Mouse (Mus musculus) embryonic facial prominence, embryonic 10.5 days (tissue): ENCODE results near the gene Hilpda. TPM values are rescaled to one million over a fixed set of nuclear protein-coding genes. Genes with fewer than 3 reads are reported as not detected.

ENCODE experiments used
- DNase-seq: peaks from one replicate; pipeline ENCODE4 v3.0.0-alpha.2; 2017; ENCODE audit warnings: low spot score
- H3K27ac ChIP-seq: fragments of 300-500 bp; sonication (generic); replicated peaks from 2 replicates; pipeline ENCODE4 v1.5.1; 2016; ENCODE audit warnings: mild to moderate bottlenecking
- H3K27me3 ChIP-seq: fragments of 300-500 bp; sonication (generic); replicated peaks from 2 replicates; pipeline ENCODE4 v1.6.1; 2016; ENCODE audit warnings: low read depth, mild to moderate bottlenecking; ENCODE audit not compliant: poor library complexity, severe bottlenecking
- H3K36me3 ChIP-seq: fragments of 300-500 bp; sonication (generic); replicated peaks from 2 replicates; pipeline ENCODE4 v1.6.1; 2016; ENCODE audit warnings: mild to moderate bottlenecking, moderate library complexity
- H3K4me1 ChIP-seq: fragments of 300-500 bp; sonication (generic); 2 replicates; pipeline ENCODE4 v1.6.1; 2016
- H3K4me3 ChIP-seq: fragments of 300-500 bp; sonication (generic); 2 replicates; pipeline ENCODE4 v1.5.1; 2016; ENCODE audit warnings: mild to moderate bottlenecking, moderate library complexity
- H3K9me3 ChIP-seq: fragments of 300-500 bp; sonication (generic); 2 replicates; pipeline ENCODE4 v1.6.1; 2016; ENCODE audit warnings: mild to moderate bottlenecking
- WGBS: fragments of 180-500 bp; shearing (Covaris S2); methylation state at CpG from one replicate; pipeline ENCODE4 v1.1.7; 2016; 5-methylcytosine and 5-hydroxymethylcytosine counted together
- polyA plus RNA-seq: library from polyadenylated mRNA; unstranded; fragments of >200 nt; fragmentation: Nextera tagmentation; extraction: Ambion mirVana; gene quantifications from 2 replicates; pipeline ENCODE4 v1.2.1, GENCODE M21; 2016

Hilpda gene
- polyA plus RNA-seq, 1 experiment from 2014 or later = 35.3 TPM

DNA sequence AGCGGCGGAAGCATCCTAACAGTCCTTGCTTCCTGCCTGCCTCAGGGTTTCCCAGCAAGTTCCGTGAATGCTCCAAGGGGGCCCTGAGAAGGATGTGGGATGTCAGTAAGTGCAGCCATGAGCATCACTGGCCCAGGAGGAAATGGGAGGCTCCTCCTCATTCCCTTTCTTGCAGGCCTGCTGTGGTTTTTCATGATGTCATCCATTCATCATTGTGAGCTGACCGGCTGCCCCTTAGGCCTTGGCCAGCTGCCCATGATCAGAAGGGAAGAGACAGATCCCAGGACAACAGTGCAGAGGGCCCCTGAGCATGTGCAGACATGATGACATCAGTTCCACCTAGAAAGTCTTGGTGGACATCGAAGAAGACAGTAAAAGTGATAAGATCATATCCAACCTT lies 46.6 kb downstream of the Hilpda start, which contains the start of gene Fam71f1:
Gene Fam71f1 (plus strand): TSS at position 262 of the 400 bp plus-strand sequence.
- Histone ChIP-seq H3K36me3 (no peaks in the 10 kb centered on the region), H3K4me1 (peaks cover 6% of the 10 kb centered on the region; the same call in 1 of the 2 replicates), H3K9me3 (no peaks in the 10 kb centered on the region), H3K27me3 (no peaks in the 10 kb centered on the region), H3K4me3 (no peak within 1 kb of the TSS), H3K27ac (no peak within 1 kb of the TSS)
- WGBS = 55% methylated on average over 5 of the region's 5 CpGs
- peak; percentile 18 for DNase-seq

DNA sequence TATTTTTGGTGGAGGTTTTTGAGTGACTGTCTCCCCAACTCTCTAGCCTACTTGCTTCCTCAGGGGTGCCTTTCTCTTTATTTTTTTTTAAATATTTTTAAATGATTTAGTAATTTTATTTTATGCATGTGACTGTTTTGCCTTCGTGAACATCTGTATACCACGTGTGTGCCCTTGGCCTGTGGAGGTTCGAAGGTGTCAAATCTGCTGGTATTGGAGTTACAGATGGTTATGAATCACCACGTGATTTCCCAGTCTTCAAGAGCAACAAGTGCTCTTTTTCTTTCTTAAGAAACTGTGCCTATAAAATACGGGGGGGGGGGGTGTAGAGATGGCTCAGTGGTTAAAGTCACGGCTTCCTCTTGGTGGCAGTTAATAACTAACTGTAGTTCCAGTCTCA lies 49.3 kb downstream of the Hilpda start:
- Histone ChIP-seq H3K27me3 (no peaks in the 10 kb centered on the region), H3K4me3 (no peak overlapping the region), H3K9me3 (no peaks in the 10 kb centered on the region), H3K4me1 (peaks cover 6% of the 10 kb centered on the region; the same call in 1 of the 2 replicates), H3K27ac (no peak overlapping the region), H3K36me3 (no peaks in the 10 kb centered on the region)
- 82% methylated on average over 6 of the region's 6 CpGs for WGBS
- DNase-seq = no peak

DNA sequence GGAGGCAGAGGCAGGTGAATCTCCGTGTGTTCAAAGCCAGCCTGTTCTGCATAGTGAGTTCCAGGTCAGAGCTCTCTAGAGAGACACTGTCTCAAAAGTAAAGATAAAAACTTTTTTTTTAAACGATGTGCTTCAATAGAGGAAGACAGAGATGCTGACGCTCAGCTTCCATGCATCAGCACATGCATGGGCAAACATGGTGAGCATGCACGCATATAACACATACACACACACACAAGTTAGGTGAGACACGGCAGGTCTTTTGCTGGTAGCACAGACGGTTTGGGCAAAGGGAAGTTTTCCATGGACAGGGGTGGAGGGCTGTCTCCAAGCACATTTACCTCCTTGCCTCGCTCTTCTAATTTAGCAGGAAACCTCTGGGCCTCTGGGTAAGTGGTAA lies 49.9 kb downstream of the Hilpda start:
- no peaks in the 10 kb centered on the region for H3K36me3 ChIP-seq
- H3K27me3 ChIP-seq = no peaks in the 10 kb centered on the region
- no peaks in the 10 kb centered on the region for H3K9me3 ChIP-seq
- H3K4me3 ChIP-seq = no peak overlapping the region
- peaks cover 6% of the 10 kb centered on the region; the same call in 1 of the 2 replicates for H3K4me1 ChIP-seq
- WGBS = 89% methylated on average over 7 of the region's 7 CpGs
- DNase-seq = no peak
- no peak overlapping the region for H3K27ac ChIP-seq

DNA sequence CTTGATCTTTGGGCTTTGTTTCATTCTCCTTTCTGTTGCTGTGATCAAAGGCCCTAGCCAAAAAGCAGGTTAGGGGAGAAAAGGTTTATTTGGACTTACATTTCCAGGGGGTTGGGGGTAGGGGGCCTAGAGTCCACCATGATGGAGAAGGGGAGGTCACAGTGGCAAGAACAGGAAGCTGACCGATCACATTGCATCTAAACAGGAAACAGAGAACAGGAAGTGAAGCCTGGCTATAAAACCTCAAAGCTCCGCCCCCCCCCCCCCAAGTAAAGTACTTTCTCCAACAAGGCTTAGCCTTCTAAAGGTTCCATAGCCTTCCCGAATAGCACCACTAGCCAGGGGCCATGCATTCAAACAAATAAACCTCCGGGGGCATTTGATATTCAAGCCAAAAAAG lies 50.4 kb downstream of the Hilpda start:
- Histone ChIP-seq H3K4me3 (no peak overlapping the region), H3K27me3 (no peaks in the 10 kb centered on the region), H3K36me3 (no peaks in the 10 kb centered on the region), H3K9me3 (no peaks in the 10 kb centered on the region), H3K4me1 (peaks cover 6% of the 10 kb centered on the region; the same call in 1 of the 2 replicates), H3K27ac (no peak overlapping the region)
- DNase-seq = no peak
- 82% methylated on average over 4 of the region's 4 CpGs for WGBS

Other genes starting within 250 kb of the Hilpda start
- gene Lep, start 212.3 kb upstream of the Hilpda start, polyA plus RNA-seq = not detected in 2 replicates
- gene Rbm28, start 107.5 kb upstream of the Hilpda start, polyA plus RNA-seq = 53.9 and 60.6 TPM in 2 replicates
- 1.9 and 2.0 TPM in 2 replicates for gene Prrt4, start 92.9 kb upstream of the Hilpda start, polyA plus RNA-seq
- gene Impdh1, start 56.1 kb upstream of the Hilpda start, polyA plus RNA-seq = 44.7 and 50.2 TPM in 2 replicates
- gene Fam71f2, start 7.1 kb downstream of the Hilpda start, polyA plus RNA-seq = 0.25 and 0.34 TPM in 2 replicates
- not detected in 2 replicates for gene Fam71f1, start 46.7 kb downstream of the Hilpda start, polyA plus RNA-seq
- gene Calu, start 75.6 kb downstream of the Hilpda start, polyA plus RNA-seq = 228 and 237 TPM in 2 replicates
- 0.25 and 0.40 TPM in 2 replicates for gene Opn1sw, start 116.0 kb downstream of the Hilpda start, polyA plus RNA-seq
- gene Ccdc136, start 123.8 kb downstream of the Hilpda start, polyA plus RNA-seq = 18.6 and 23.1 TPM in 2 replicates
- 4.0 and 4.5 TPM in 2 replicates for gene Flnc, start 160.8 kb downstream of the Hilpda start, polyA plus RNA-seq
- 206 and 207 TPM in 2 replicates for gene Atp6v1f, start 195.2 kb downstream of the Hilpda start, polyA plus RNA-seq
- gene Atp6v1fnb, start 198.9 kb downstream of the Hilpda start, polyA plus RNA-seq = 0.28 TPM in 1 of 2 replicates, not detected in the other
- gene Kcp, start 235.5 kb downstream of the Hilpda start, polyA plus RNA-seq = 18.5 and 21.2 TPM in 2 replicates